Mouse (Mus musculus) liver, postnatal 0 days (tissue): ENCODE results near the gene Ltbp1.

Experiments used
- CTCF ChIP-seq: sonication (generic); IDR thresholded peaks from 2 replicates; pipeline ENCODE4 v1.5.1; 2016; ENCODE audit warnings: antibody characterized with exemption, low read depth
- EP300 ChIP-seq: IDR thresholded peaks from 2 replicates; pipeline ENCODE4 v1.6.1; 2016; ENCODE audit warnings: antibody characterized with exemption, low read depth, mild to moderate bottlenecking

GRCm38 (mm10) chr17:75333759-75334158 lies 328.4 kb downstream of the Ltbp1 start:
- no peak for TF ChIP-seq EP300
- no peak for TF ChIP-seq CTCF
